Mouse (Mus musculus) effector memory CD4-positive, alpha-beta T cell, adult 7 months (primary cell): ENCODE measurements around the gene Vmn1r70. TPM values are rescaled to one million over a fixed set of nuclear protein-coding genes. Genes with fewer than 3 reads are reported as not detected.

Experiments used
- polyA plus RNA-seq: library from polyadenylated mRNA; unstranded; fragments of 100-300 nt; shearing (Covaris generic); gene quantifications from one replicate; pipeline ENCODE4 v1.2.1, GENCODE M21; 2017

Vmn1r70 gene
- 0.10 TPM for polyA plus RNA-seq

DNA sequence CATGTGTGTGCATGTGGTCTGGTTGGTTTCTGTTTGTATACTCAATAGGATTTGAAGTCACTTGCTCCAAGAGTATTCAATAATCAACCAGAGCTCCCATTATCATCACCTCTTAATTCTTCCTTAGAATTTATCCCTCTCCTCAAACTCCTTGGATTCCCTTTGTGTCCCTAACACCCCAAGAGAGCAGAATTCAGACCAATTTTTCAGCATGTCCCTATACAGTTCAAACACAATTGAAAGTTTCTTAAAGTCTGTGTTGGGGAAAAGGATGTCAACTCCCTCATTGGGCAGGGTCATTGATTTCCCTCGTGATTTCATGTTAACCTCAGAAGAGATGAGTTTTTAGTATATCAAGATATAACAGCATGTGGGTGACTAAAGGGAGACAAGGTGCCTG, at the start of gene Vmn1r70:
Vmn1r70 (plus strand) TSS at position 301 of the 400 bp plus-strand sequence.

DNA sequence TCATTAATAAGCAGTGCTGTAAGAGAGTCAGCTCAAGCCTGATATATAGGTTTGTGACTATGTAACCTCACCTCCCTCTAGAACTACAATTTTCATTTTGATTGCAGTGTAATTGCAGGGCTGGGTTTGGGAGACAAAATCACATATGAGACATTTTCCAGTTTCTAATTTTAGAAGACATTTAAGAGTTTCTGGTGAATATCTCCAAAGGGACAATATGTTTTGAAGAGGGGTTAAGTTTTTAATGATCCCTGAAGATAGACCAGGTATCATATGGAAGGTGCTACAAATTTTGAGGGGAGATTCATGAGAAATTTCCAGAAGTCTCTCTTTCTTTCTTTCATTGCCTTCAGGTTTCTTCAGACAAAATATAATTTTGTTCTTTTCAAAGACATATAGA, 17.8 kb upstream of the Vmn1r70 start, which contains the start of gene Vmn1r69:
Vmn1r69 (minus strand) TSS at position 101 of the 400 bp plus-strand sequence.

Other genes with a start within 250 kb of the Vmn1r70 start
- gene Vmn1r67, start 188.2 kb upstream of the Vmn1r70 start, polyA plus RNA-seq, result 0.16 TPM
- 0.79 TPM for gene Zik1, start 136.1 kb upstream of the Vmn1r70 start, polyA plus RNA-seq
- gene Vmn1r68, start 73.0 kb upstream of the Vmn1r70 start, polyA plus RNA-seq, result 0.83 TPM
- not detected for gene Vmn1r69, start 17.9 kb upstream of the Vmn1r70 start, polyA plus RNA-seq
- gene Nlrp4b, start 56.3 kb downstream of the Vmn1r70 start, polyA plus RNA-seq, result 0.66 TPM
- gene Vmn1r71, start 122.8 kb downstream of the Vmn1r70 start, polyA plus RNA-seq, result 0.13 TPM